Mouse (Mus musculus) midbrain, embryonic 10.5 days (tissue): ENCODE measurements around the gene Snrpf. TPM values are rescaled to one million over a fixed set of nuclear protein-coding genes. Genes with fewer than 3 reads are reported as not detected.

Experiments used
- DNase-seq: peaks from one replicate; pipeline ENCODE4 v3.0.0-alpha.2; 2017; ENCODE audit warnings: low spot score
- H3K27ac ChIP-seq: fragments of 300-500 bp; sonication (generic); replicated peaks from 2 replicates; pipeline ENCODE4 v1.5.1; 2016; ENCODE audit warnings: mild to moderate bottlenecking
- H3K27me3 ChIP-seq: fragments of 300-500 bp; sonication (generic); 2 replicates; pipeline ENCODE4 v1.6.1; 2016; ENCODE audit warnings: low read depth, mild to moderate bottlenecking; ENCODE audit not compliant: poor library complexity, severe bottlenecking
- H3K36me3 ChIP-seq: fragments of 300-500 bp; sonication (generic); 2 replicates; pipeline ENCODE4 v1.6.1; 2016; ENCODE audit warnings: mild to moderate bottlenecking, moderate library complexity
- H3K4me1 ChIP-seq: fragments of 300-500 bp; sonication (generic); 2 replicates; pipeline ENCODE4 v1.6.1; 2016
- H3K4me3 ChIP-seq: fragments of 300-500 bp; sonication (generic); 2 replicates; pipeline ENCODE4 v1.5.1; 2016; ENCODE audit warnings: mild to moderate bottlenecking, moderate library complexity
- H3K9me3 ChIP-seq: fragments of 300-500 bp; sonication (generic); replicated peaks from 2 replicates; pipeline ENCODE4 v1.6.1; 2016; ENCODE audit warnings: mild to moderate bottlenecking
- WGBS: fragments of 180-500 bp; shearing (Covaris S2); methylation state at CpG from one replicate; pipeline ENCODE4 v1.1.7; 2016; 5-methylcytosine and 5-hydroxymethylcytosine counted together
- polyA plus RNA-seq: library from polyadenylated mRNA; unstranded; fragments of >200 nt; fragmentation: Nextera tagmentation; extraction: Ambion mirVana; gene quantifications from 2 replicates; pipeline ENCODE4 v1.2.1, GENCODE M21; 2016

The Snrpf gene
- polyA plus RNA-seq, 1 experiment from 2014 or later = 191 TPM

GRCm38 (mm10) chr10:93541585-93541984 is 47.9 kb downstream of the Snrpf start:
- no peaks in the 10 kb centered on the region for H3K36me3 ChIP-seq
- peaks cover 35% of the 10 kb centered on the region for H3K27me3 ChIP-seq
- DNase-seq = no peak
- no peak overlapping the region for H3K4me3 ChIP-seq
- no peak overlapping the region for H3K27ac ChIP-seq
- H3K9me3 ChIP-seq = no peaks in the 10 kb centered on the region
- H3K4me1 ChIP-seq = peaks cover 43% of the 10 kb centered on the region
- 94% methylated on average over 1 of the region's 1 CpGs for WGBS

GRCm38 (mm10) chr10:93540431-93541210 is 48.9 kb downstream of the Snrpf start, which contains the start of gene Ccdc38:
TSS of gene Ccdc38 (plus strand) at chr10:93540632.
- Histone ChIP-seq H3K27ac (peak within 1 kb of the TSS; percentile 74), H3K4me3 (peak within 1 kb of the TSS; percentile 53), H3K4me1 (peaks cover 38% of the 10 kb centered on the region), H3K27me3 (peaks cover 41% of the 10 kb centered on the region), H3K36me3 (no peaks in the 10 kb centered on the region), H3K9me3 (no peaks in the 10 kb centered on the region)
- WGBS = 65% methylated on average over 17 of the region's 17 CpGs
- no peak for DNase-seq

- Histone ChIP-seq H3K36me3 (no peaks in the 10 kb centered on the region), H3K4me1 (peaks cover 35% of the 10 kb centered on the region), H3K27ac (peak within 1 kb of the TSS; percentile 74)
These were observed 49.6 kb downstream of the Snrpf start, which contains the start of gene Amdhd1 for GRCm38 (mm10) chr10:93539775-93540430. TSS of gene Amdhd1 (minus strand) at chr10:93540033.

GRCm38 (mm10) chr10:93538818-93539217 is 50.7 kb downstream of the Snrpf start:
- Histone ChIP-seq H3K4me1 (peaks cover 42% of the 10 kb centered on the region), H3K9me3 (no peaks in the 10 kb centered on the region), H3K27me3 (peaks cover 59% of the 10 kb centered on the region), H3K27ac (no peak overlapping the region), H3K4me3 (no peak overlapping the region), H3K36me3 (no peaks in the 10 kb centered on the region)
- DNase-seq = no peak
- WGBS = 61% methylated on average over 6 of the region's 6 CpGs

More at GRCm38 (mm10) chr10:93539775-93540430, 49.6 kb downstream of the Snrpf start, which contains the start of gene Amdhd1:
- 4% methylated on average over 35 of the region's 35 CpGs for WGBS
- peaks cover 48% of the 10 kb centered on the region for H3K27me3 ChIP-seq
- peak within 1 kb of the TSS; percentile 53 for H3K4me3 ChIP-seq
- DNase-seq = peak; percentile 89
- H3K9me3 ChIP-seq = no peaks in the 10 kb centered on the region

- H3K27me3 ChIP-seq = peaks cover 64% of the 10 kb centered on the region
- no peaks in the 10 kb centered on the region for H3K9me3 ChIP-seq
- no peak overlapping the region for H3K27ac ChIP-seq
- H3K4me1 ChIP-seq = peaks cover 40% of the 10 kb centered on the region
- no peak for DNase-seq
- no peak overlapping the region for H3K4me3 ChIP-seq
- no peaks in the 10 kb centered on the region for H3K36me3 ChIP-seq
- 92% methylated on average over 2 of the region's 2 CpGs for WGBS
These were observed 51.2 kb downstream of the Snrpf start for GRCm38 (mm10) chr10:93538287-93538686.

Other genes starting within 250 kb of the Snrpf start
- 153 TPM in 2 replicates for gene Lta4h, start 136.3 kb downstream of the Snrpf start, polyA plus RNA-seq
- 0.16 and 0.20 TPM in 2 replicates for gene Hal, start 100.9 kb downstream of the Snrpf start, polyA plus RNA-seq
- gene Amdhd1, start 49.7 kb downstream of the Snrpf start, polyA plus RNA-seq = 0.22 and 0.25 TPM in 2 replicates
- 0.31 and 0.36 TPM in 2 replicates for gene Ccdc38, start 49.1 kb downstream of the Snrpf start, polyA plus RNA-seq
- gene Ntn4, start 51.0 kb upstream of the Snrpf start, polyA plus RNA-seq = 0.89 and 1.2 TPM in 2 replicates
- 21.1 and 25.7 TPM in 2 replicates for gene Usp44, start 241.8 kb upstream of the Snrpf start, polyA plus RNA-seq